Mouse (Mus musculus): ENCODE measurements around the gene Ttyh1. TPM values are rescaled to one million over a fixed set of nuclear protein-coding genes. Genes with fewer than 3 reads are reported as not detected.

Gene Ttyh1
- polyA plus RNA-seq (2015; fragmentation: Nextera tagmentation; extraction: Ambion mirVana) = 132 and 138 TPM in 2 replicates

- peak within 1 kb of the TSS; percentile 64 for H3K4me2 ChIP-seq
- peak within 1 kb of the TSS; percentile 90 for H3K27ac ChIP-seq
- H3K9ac ChIP-seq = peak within 1 kb of the TSS; percentile 91
- H3K4me3 ChIP-seq = peak within 1 kb of the TSS; percentile 65
- H3K36me3 ChIP-seq = no peaks in the 10 kb centered on the region
- H3K4me1 ChIP-seq (replicated peaks) = peaks cover 57% of the 10 kb centered on the region
- H3K9me3 ChIP-seq = no peaks in the 10 kb centered on the region
- no peaks in the 10 kb centered on the region for H3K27me3 ChIP-seq
- under 1% methylated on average over 32 of the region's 37 CpGs for WGBS
- 0 out of 2 replicates have a peak, but pooled peaks have one; percentile 17 for ATAC-seq (ENCODE audit: low FRiP score)
These were observed at the start of gene Ttyh1 for GRCm38 (mm10) chr7:4119344-4119902. Ttyh1 (plus strand) TSS chr7:4119408.

- Histone ChIP-seq H3K9me3 (no peaks in the 10 kb centered on the region), H3K4me1 (replicated peaks) (no peaks in the 10 kb centered on the region), H3K27me3 (no peaks in the 10 kb centered on the region), H3K4me2 (no peak overlapping the region), H3K36me3 (no peaks in the 10 kb centered on the region), H3K9ac (no peak overlapping the region), H3K4me3 (no peak overlapping the region), H3K27ac (no peak overlapping the region)
- no peak for ATAC-seq (ENCODE audit: low FRiP score)
- WGBS = 88% methylated on average over 6 of the region's 6 CpGs
These were observed 48.1 kb upstream of the Ttyh1 start for GRCm38 (mm10) chr7:4071066-4071465.

GRCm38 (mm10) chr7:4073144-4073543 is 46.1 kb upstream of the Ttyh1 start:
- Histone ChIP-seq H3K36me3 (no peaks in the 10 kb centered on the region), H3K4me3 (no peak overlapping the region), H3K4me2 (no peak overlapping the region), H3K27me3 (no peaks in the 10 kb centered on the region), H3K27ac (no peak overlapping the region), H3K4me1 (replicated peaks) (no peaks in the 10 kb centered on the region), H3K9ac (no peak overlapping the region), H3K9me3 (no peaks in the 10 kb centered on the region)
- 81% methylated on average over 3 of the region's 3 CpGs for WGBS
- ATAC-seq (ENCODE audit: low FRiP score) = no peak

- Histone ChIP-seq H3K4me3 (no peak overlapping the region), H3K36me3 (no peaks in the 10 kb centered on the region), H3K9ac (no peak overlapping the region), H3K4me2 (no peak overlapping the region), H3K9me3 (no peaks in the 10 kb centered on the region), H3K27ac (no peak overlapping the region), H3K4me1 (replicated peaks) (no peaks in the 10 kb centered on the region), H3K27me3 (no peaks in the 10 kb centered on the region)
- 86% methylated on average over 7 of the region's 7 CpGs for WGBS
- no peak for ATAC-seq (ENCODE audit: low FRiP score)
These were observed 39.7 kb upstream of the Ttyh1 start for GRCm38 (mm10) chr7:4079511-4079910.

GRCm38 (mm10) chr7:4080552-4080951 is 38.7 kb upstream of the Ttyh1 start:
- H3K4me2 ChIP-seq = no peak overlapping the region
- WGBS = 80% methylated on average over 4 of the region's 4 CpGs
- H3K4me3 ChIP-seq = no peak overlapping the region

GRCm38 (mm10) chr7:4081706-4082105 is 37.5 kb upstream of the Ttyh1 start:
- Histone ChIP-seq H3K36me3 (no peaks in the 10 kb centered on the region), H3K27me3 (no peaks in the 10 kb centered on the region), H3K4me2 (no peak overlapping the region), H3K4me1 (replicated peaks) (no peaks in the 10 kb centered on the region), H3K4me3 (no peak overlapping the region), H3K27ac (no peak overlapping the region), H3K9me3 (no peaks in the 10 kb centered on the region), H3K9ac (no peak overlapping the region)
- no peak for ATAC-seq (ENCODE audit: low FRiP score)

More at GRCm38 (mm10) chr7:4080552-4080951, 38.7 kb upstream of the Ttyh1 start:
- Histone ChIP-seq H3K27ac (no peak overlapping the region), H3K9ac (no peak overlapping the region), H3K36me3 (no peaks in the 10 kb centered on the region), H3K4me1 (replicated peaks) (no peaks in the 10 kb centered on the region), H3K9me3 (no peaks in the 10 kb centered on the region), H3K27me3 (no peaks in the 10 kb centered on the region)
- ATAC-seq (ENCODE audit: low FRiP score) = no peak

- no peak for ATAC-seq (ENCODE audit: low FRiP score)
- WGBS = 59% methylated on average over 2 of the region's 2 CpGs
- Histone ChIP-seq H3K9me3 (no peaks in the 10 kb centered on the region), H3K27me3 (no peaks in the 10 kb centered on the region), H3K36me3 (no peaks in the 10 kb centered on the region), H3K4me1 (replicated peaks) (no peaks in the 10 kb centered on the region), H3K9ac (no peak overlapping the region), H3K4me2 (no peak overlapping the region), H3K27ac (no peak overlapping the region), H3K4me3 (no peak overlapping the region)
These were observed 36.4 kb upstream of the Ttyh1 start for GRCm38 (mm10) chr7:4082804-4083203.

GRCm38 (mm10) chr7:4084161-4084560 is 35.0 kb upstream of the Ttyh1 start:
- H3K4me1 ChIP-seq (replicated peaks) = no peaks in the 10 kb centered on the region
- no peak overlapping the region for H3K27ac ChIP-seq
- no peak for ATAC-seq (ENCODE audit: low FRiP score)
- no peak overlapping the region for H3K9ac ChIP-seq
- no peak overlapping the region for H3K4me2 ChIP-seq
- no peaks in the 10 kb centered on the region for H3K36me3 ChIP-seq
- 81% methylated on average over 6 of the region's 6 CpGs for WGBS
- no peak overlapping the region for H3K4me3 ChIP-seq
- no peaks in the 10 kb centered on the region for H3K27me3 ChIP-seq
- H3K9me3 ChIP-seq = no peaks in the 10 kb centered on the region

GRCm38 (mm10) chr7:4085562-4085961 is 33.6 kb upstream of the Ttyh1 start:
- no peak overlapping the region for H3K4me3 ChIP-seq
- no peaks in the 10 kb centered on the region for H3K27me3 ChIP-seq
- H3K9me3 ChIP-seq = no peaks in the 10 kb centered on the region
- H3K4me1 ChIP-seq (replicated peaks) = no peaks in the 10 kb centered on the region
- ATAC-seq (ENCODE audit: low FRiP score) = no peak
- no peak overlapping the region for H3K27ac ChIP-seq
- H3K36me3 ChIP-seq = no peaks in the 10 kb centered on the region
- H3K4me2 ChIP-seq = no peak overlapping the region
- no peak overlapping the region for H3K9ac ChIP-seq

GRCm38 (mm10) chr7:4087238-4087895 is 31.8 kb upstream of the Ttyh1 start:
- no peak for ATAC-seq (ENCODE audit: low FRiP score)
- no peak overlapping the region for H3K27ac ChIP-seq
- H3K9me3 ChIP-seq = no peaks in the 10 kb centered on the region
- 90% methylated on average over 4 of the region's 4 CpGs for WGBS
- H3K4me3 ChIP-seq = no peak overlapping the region
- no peak overlapping the region for H3K4me2 ChIP-seq
- H3K4me1 ChIP-seq (replicated peaks) = peaks cover 7% of the 10 kb centered on the region
- no peaks in the 10 kb centered on the region for H3K27me3 ChIP-seq
- H3K9ac ChIP-seq = no peak overlapping the region
- no peaks in the 10 kb centered on the region for H3K36me3 ChIP-seq

- Histone ChIP-seq H3K9me3 (no peaks in the 10 kb centered on the region), H3K36me3 (no peaks in the 10 kb centered on the region), H3K4me3 (no peak overlapping the region), H3K4me1 (replicated peaks) (peaks cover 7% of the 10 kb centered on the region), H3K27me3 (no peaks in the 10 kb centered on the region), H3K4me2 (no peak overlapping the region), H3K9ac (no peak overlapping the region), H3K27ac (no peak overlapping the region)
- 82% methylated on average over 6 of the region's 6 CpGs for WGBS
- no peak for ATAC-seq (ENCODE audit: low FRiP score)
These were observed 31.2 kb upstream of the Ttyh1 start for GRCm38 (mm10) chr7:4087896-4088480.

GRCm38 (mm10) chr7:4088679-4089078 is 30.5 kb upstream of the Ttyh1 start:
- no peak overlapping the region for H3K9ac ChIP-seq
- no peak overlapping the region for H3K27ac ChIP-seq
- H3K4me3 ChIP-seq = no peak overlapping the region
- WGBS = 85% methylated on average over 2 of the region's 2 CpGs
- peaks cover 7% of the 10 kb centered on the region for H3K4me1 ChIP-seq (replicated peaks)
- H3K36me3 ChIP-seq = no peaks in the 10 kb centered on the region
- H3K4me2 ChIP-seq = no peak overlapping the region
- ATAC-seq (ENCODE audit: low FRiP score) = no peak
- H3K9me3 ChIP-seq = no peaks in the 10 kb centered on the region
- no peaks in the 10 kb centered on the region for H3K27me3 ChIP-seq

- Histone ChIP-seq H3K27ac (no peak overlapping the region), H3K9ac (no peak overlapping the region), H3K4me3 (no peak overlapping the region), H3K27me3 (no peaks in the 10 kb centered on the region), H3K4me1 (replicated peaks) (peaks cover 7% of the 10 kb centered on the region), H3K4me2 (0 out of 2 replicates have a peak overlapping the region, but pooled peaks have one; percentile 6), H3K9me3 (no peaks in the 10 kb centered on the region), H3K36me3 (no peaks in the 10 kb centered on the region)
- ATAC-seq (ENCODE audit: low FRiP score) = no peak
- WGBS = 36% methylated on average over 8 of the region's 8 CpGs
These were observed 28.0 kb upstream of the Ttyh1 start for GRCm38 (mm10) chr7:4091170-4091569.
